Mouse (Mus musculus): ENCODE results near the gene Fam189a1.

The Fam189a1 gene

DNA sequence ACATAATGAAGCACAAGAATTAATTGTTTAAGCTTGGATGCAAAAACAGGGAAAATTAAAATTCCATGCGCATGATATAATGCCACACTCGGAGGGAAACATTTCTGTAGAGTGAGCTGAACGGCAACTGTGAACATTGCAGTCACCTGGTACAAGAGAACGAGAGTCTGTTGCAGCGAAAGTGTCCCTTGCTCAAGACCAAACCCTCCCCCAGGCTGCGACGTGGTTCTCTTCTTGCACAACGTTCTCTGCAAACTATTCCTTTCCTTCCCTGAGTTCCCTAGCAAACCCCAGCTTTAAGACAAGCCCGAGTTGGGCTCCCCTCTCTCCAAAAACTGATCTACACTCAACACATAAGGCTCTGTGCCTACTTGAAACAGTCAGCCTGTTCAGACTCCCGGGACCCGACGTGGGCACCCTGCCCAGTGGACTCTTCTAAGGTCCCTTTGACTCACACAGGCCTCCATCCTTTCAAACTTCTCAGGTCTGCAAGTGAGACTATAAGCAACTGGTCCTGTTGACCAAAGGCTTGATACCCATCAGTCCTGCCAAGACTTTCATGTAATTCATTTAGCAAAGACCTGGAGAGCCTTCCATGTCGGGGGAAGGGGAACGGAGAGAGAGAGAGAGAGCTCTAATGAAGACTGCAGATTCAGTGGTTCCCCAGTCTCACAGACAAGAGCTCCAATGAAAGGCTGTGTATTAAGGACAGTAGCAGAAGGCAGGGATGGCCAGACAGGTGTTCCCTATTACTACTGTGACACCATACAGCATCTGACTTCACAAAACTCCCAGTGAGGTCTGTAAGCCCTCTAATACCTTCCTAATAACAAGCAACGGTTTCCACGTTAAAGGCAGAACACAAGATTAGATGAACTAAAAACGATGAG is 51.9 kb downstream of the Fam189a1 start:
- in situ Hi-C loops (cut with MboI, MseI), result no loop called here

DNA sequence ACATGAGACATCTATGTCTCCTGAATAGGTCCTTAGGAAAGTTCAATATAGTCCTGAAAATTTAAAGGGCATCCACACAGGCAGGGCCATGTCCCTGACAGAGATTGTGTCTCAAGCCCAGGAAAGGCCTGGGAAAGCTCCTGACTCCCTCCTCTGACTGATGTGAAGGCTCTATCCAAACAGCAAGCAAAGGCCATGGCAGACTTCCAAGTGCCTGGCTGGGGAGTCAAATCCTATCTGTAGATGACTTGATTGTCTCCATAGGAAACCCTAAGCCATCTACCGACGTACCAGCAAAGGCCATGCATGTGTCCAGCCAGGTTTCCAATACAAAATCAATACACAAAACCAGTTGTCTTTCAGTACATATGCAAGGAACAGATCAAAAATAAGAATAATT is 54.7 kb downstream of the Fam189a1 start:
- in situ Hi-C loops (cut with MboI, MseI), result no loop called here

DNA sequence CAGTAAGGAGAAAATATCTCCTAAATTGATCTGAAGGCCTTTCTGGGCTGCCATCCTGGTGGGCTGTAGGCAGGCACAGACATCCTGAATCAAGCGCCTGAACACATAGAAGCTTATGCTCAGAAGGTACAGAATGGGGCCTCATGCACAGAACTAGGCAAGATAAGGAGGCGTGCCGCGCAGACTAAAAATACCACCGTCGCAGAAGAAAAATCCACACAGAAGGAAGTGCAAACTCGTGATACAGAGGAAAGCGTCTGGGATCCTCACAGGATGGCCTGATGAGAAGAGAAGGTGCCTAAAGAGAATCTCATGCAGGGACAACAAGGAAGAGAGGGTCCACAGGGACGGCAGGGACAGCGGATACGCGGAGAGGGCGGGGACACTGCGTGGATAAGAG is 58.7 kb downstream of the Fam189a1 start:
- in situ Hi-C loops (cut with MboI, MseI), result no loop called here

DNA sequence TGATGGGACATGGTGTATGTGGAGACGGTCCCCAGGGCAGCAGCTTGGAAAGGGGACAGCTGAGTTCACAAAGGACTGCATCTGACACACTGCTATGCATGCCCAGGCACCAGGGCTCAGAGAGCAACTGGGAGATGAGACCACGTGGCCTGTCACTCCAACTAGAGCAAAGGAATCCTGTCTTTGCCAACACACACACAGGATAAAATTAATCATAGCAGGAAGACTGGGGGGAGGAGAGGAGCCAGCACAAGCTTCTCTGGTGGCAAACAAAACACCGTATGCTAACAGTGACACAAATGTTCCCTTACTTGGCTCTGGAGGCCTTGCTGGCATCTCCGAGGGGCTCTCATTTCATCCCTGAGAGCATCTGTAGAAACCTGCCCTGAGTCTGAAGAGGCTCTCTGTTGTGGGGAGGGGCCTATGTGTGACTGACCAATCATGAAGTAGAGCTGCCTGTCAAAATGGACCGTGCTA is 60.7 kb downstream of the Fam189a1 start:
- in situ Hi-C loops (cut with MboI, MseI), result no loop called here

DNA sequence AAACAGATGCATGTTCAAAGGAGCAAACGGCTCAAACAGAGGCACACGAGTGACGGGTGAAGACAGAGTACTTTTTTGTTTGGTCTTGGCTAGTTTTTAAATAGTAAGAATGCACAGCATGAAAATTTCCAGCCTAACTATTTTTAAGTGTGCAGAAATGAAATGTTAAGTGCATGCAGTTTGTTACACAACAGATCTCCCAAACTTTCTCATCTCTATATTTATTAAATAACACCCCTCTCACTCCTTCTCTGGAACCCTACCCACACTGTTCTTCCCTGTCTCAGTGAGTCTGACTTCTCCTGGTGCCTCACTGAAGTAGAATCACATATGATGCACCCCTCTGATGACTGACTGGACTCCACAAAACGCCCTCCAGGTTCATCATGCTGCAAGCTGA is 63.1 kb downstream of the Fam189a1 start:
- in situ Hi-C loops (cut with MboI, MseI), result no loop called here

DNA sequence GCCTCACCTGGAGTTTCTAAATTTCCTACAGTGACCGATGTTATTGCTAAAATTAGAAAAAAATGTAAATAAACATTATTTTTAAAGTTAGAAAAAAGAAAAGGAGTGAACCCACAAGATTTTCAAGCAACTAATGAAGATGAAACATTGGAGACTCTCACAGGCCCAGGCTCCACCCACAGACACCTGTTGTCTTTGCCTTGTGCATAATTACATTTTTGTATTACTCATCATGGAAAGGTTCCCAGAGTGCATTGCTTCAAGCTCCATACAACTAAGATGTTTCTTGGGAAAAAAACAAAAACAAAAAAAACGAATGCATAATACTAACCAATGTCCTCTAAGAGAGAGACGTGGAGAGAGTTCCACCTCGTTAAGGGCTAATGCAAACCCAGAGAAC is 64.9 kb downstream of the Fam189a1 start:
- in situ Hi-C loops (cut with MboI, MseI), result no loop called here

DNA sequence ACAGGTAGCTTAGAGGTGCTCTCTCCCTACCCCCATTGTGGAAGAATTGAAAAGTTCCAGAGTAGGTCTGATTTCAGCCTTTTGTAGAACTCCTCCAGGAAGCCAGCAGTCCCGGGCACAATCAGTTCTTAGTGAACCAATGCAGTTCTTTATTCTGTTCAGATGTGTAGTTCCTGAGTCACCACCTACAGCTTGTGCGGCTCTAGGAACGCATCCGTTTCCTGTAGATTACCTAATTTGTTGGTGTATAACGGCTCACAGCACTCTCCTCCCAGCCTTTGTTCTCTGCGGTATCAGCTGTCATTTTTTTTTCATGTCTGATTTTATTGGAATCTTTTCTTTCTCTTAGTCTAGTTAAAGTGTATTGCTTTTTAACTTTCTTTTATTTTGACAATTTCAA is 70.4 kb downstream of the Fam189a1 start:
- in situ Hi-C loops (cut with MboI, MseI), result no loop called here

DNA sequence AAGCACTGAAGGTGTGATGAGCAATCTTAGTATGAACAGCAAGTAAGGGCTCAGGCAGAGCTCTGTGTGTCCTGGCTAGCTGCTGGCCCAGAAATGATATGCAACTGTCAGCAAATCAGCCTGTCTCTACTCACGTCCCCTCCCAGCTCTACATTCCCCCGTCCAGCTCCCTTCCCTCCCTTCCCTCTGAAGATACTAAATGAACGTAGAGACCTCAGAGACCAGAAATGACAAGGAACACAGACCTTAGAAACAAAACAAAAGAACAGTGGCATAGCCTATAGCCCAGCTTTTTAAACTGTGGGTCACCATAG is 73.6 kb downstream of the Fam189a1 start:
- in situ Hi-C loops (cut with MboI, MseI), result no loop called here

DNA sequence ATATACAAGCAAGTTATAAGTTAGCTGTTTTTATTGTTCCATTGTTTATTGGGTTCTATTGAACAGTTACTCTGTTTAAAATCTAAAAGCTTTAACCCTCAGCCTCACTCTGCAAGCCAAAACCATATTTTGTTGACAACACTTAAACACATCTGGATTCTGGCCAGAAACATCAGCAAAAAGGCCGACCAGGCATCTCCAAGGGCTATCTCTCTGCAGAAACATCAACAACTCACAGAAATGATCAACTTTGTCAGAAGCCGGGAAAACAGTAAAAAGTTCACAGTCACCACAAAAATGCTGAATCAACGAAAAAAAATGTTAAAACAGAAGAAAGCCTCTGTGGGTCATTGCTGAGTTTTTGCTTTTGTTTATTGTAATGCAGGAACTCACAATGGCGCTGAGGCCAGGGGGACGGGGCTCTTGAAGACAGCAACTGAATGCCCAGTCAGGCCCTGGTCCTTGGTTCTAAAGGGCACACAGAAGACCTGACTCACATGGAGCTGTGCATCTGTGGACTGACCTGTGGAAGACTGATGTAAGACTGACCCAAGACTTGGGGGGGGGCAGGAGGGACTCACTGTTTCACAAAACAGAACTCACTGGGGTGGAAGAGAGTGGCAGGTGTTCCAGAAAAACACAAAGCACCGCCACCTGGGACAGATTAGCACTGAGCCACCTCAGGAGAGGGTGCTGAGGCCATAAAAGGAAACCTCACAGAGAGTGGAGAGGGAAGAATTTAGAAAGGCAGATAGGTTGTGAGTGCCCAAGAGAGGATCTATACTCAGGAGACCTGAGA is 74.2 kb downstream of the Fam189a1 start:
- in situ Hi-C loops (cut with MboI, MseI), result no loop called here

DNA sequence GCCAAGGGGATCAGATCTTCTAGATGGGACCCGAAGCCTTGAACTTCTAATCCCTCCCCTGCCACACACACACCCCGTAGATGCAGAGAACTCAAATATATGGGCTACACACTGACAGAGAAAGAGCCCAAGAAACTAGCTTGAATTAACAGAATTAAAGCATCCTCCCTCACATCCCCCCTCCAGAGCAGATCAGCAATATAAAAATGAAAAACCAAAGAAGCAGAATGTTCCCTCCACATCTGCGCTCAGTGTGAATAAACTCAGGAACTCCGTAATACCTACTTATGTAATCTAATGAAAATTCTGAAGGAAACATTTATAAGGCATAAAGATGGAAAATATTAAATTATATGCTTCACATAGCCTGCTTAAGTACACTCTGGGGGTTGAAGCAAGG is 80.2 kb downstream of the Fam189a1 start:
- in situ Hi-C loops (cut with MboI, MseI), result no loop called here

DNA sequence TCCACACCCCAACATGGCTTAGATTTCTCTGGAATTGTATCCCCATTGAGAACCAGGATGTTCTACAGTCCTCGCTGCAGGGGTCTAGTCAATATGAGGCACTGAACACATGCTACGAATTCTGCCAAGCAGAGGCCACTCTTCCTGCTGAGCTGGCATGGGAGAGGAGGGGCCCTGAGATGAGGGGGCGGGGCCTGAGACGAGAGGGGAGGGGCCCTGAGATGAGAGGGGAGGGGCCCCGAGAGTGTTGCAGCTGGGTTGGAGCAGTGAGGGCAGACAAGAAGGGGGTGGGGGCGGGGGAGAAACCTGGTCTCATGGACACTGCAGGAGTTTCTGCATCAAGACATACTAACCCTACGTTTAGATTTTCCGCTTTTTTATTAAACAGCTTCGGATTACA is 82.2 kb downstream of the Fam189a1 start:
- in situ Hi-C loops (cut with MboI, MseI), result no loop called here

DNA sequence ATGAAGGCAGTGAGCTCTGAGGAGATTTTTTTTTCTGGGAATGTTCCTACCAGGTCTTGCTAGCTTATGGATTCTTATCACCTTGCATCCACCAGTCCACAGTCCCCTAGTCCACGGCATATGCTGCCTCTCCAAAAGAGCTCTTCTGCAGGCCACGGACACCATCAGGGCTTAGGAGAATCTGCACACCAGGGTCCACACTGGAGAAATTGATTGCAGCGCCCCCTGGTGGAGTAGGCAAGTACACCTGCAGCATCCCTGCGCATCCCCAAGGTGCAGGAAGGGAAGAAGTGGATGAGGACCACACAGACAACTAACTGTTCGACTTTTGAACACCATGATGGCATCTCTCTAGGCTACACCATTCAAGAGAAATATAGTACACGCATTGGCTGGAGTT is 82.8 kb downstream of the Fam189a1 start:
- in situ Hi-C loops (cut with MboI, MseI), result no loop called here

DNA sequence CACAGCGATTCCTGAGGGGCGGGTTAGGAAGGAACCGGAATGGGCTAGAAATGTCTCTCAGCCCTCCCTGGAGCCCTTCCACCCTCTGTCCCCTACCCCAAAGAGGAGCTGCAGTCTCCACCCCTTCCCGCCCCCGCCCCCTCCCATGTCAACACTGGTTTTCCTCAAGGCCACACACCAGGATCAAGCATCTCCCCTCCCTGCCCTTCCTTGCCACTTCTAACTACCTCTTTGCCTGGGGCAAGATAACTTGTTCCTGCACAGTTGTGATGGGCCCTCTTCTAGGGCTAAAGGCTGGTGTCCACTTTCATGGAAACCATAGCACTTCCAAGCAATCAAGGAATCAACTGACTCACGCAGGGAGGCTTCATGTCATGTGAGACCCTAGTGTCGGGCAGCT is 90.2 kb downstream of the Fam189a1 start:
- in situ Hi-C loops (cut with MboI, MseI), result no loop called here

DNA sequence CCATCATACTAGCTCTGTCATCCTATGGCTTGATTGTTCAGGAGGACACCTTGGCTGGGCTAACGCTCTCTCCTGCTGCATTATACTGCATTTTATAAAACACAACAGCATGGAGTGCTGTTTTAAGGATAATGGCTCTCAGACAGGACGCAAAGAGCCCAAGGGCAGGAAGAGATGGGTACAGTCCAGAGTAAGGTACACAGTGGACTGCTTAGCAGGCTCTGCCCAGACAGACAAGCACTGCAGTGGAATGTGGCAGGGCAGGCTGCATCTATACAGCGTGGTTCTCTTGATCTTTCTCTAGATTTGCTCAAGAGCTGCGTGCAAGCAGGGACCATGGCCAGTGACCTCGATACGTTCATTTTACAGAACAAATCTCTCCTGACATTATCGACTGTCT is 90.9 kb downstream of the Fam189a1 start:
- in situ Hi-C loops (cut with MboI, MseI), result no loop called here

DNA sequence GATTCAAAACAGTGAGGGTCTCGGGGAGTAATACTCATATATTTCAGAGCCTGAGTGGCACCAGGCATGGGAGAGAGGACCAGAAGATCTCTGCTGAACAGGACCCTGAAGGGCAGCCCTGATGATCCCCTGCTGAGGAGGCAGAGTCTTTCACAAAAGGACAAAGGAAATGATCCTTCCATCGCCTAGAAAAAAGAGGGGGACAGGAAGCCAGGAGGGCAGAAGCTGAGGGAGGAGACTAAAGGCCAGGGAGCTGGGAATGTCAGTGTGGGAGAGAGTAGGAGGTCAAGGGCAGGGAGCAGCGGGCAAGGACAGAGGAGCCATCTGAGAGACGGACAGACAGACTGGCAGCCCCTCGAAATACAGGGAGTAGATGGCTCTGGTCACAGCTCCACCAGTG is 91.7 kb downstream of the Fam189a1 start:
- in situ Hi-C loops (cut with MboI, MseI), result no loop called here

DNA sequence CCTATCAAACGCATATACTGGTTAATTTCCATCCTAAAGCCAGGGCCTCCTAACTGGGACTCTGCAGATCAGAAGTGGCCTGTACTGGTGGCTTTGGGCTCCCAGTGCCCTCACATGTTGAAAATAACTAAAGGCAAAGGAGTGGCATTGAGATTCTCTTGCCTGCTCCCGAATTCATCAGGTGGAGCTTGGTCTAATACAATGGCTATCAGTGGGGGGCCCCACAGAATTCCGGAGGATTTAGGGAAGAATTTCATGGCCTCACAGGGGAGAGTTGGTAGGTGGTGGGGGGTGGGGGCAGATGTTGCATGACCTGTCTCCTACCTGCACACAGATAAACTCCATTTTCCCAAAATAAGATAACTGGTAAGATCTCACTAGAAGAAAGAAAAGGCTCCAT is 92.3 kb downstream of the Fam189a1 start:
- in situ Hi-C loops (cut with MboI, MseI), result no loop called here

DNA sequence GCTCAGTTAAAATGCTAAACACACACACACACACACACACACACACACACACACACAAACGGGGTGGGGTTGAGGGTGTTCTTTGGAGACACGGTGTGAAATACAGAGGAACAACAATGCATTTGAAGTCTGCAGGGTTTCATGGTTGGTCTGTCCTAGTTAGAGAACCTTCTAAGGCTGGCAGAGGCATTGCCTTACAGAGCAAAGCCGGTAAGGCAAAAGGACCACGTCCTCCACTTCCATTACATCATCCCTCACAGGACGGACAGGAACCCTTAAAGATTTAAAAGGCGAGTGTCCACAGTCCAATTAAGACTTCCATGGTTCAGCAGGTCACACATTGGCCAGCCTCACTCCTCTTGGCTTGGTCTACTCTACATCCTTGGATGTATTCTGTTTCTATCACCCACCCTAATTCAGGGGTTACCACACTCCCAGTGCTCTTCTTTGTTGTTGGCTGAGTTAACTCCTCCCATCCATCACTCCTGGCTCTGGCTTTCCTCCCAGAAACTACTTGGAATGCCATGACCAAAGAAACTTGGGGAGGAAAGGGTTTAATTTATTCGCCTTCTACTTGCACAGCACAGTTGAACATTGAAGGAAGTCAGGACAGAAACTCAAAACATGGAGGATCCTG is 96.1 kb downstream of the Fam189a1 start:
- in situ Hi-C loops (cut with MboI, MseI), result no loop called here

DNA sequence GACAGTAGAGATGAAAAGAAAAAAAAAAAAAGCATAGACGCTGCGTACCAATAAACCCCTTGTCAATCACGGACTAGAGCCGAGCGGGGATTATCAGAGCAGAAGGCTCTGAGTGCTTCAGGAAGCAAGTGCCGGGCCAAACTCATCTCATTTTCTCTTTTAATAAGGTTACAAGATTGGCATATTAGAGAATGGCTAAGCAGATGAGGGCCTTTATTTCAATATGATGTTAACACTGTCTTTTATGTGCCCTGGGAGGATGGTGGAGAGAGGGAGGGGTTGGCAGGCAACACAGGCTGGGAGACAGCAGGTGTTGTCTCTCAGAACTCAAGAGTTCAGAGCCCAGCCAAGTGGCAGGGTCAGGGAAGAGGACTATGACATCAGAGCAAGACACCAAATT is 99.5 kb downstream of the Fam189a1 start:
- in situ Hi-C loops (cut with MboI, MseI), result no loop called here

DNA sequence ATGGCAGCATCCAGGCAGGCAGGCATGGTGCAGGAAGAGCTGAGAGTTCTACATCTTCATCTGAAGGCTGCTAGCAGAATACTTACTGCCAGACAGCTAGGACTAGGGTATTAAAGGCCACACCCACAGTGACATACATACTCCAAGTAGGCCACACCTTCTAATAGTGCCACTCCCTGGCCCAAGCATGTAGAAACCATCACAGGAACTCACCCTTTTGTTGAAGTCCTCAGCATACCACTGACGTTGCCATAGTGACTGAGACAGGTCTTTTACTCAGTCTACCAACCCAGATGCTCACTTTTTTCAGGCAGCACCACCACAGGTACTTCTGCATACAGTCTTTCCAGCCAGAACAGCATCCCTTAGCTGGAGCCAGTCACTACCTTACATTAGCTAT is 104.4 kb downstream of the Fam189a1 start:
- in situ Hi-C loops (cut with MboI, MseI), result no loop called here

DNA sequence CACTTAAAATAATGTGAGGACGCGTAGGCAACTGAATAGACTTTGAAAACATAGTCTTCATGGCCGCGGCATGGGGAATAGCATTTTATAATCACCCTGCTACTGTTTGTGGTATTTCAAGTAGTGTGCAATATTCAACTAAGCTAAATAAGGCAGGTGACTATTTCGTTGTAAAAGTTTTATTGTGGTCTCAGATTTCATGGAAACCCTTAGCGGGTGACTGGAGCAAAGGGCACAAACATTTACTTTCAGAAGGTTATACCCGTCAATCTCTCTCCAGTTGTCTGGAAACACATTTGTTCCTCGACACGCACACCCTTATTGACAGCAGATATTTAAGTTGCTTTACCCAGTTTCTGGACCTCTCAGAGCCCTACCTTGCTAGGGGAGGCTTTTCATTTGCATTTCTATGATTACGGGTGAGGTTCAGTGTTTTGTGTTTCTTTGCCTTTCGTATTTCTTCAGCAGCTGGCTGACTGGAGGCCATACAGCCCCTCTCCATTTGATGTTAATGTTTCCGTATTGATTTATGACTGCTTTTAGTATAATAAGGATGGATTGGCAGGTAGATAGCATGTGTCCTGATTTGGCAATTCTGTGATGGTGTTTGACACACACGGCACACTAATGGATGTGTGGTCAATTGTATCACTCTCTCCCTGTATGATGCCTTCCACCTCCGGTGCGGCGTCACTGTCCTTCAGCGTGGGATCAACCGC is 107.0 kb downstream of the Fam189a1 start:
- in situ Hi-C loops (cut with MboI, MseI), result no loop called here

DNA sequence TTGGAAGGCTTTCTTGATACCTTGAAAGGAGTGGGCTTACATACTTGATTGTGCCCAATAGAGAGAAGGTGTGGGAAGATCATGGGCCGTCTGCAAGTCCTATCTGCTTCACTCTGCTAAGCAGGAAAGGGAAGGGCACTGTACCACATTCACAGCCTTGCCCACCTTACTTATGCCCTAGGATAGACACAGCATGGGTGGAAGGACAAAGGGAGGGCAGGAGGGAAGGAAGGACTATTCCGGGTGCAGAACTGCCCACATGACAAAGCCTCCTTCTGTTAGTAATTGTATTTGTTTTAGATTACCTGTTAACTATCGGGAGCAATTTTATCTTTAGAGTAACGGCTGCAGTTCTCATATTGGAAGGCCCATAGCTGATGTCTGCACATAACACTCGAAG is 108.7 kb downstream of the Fam189a1 start:
- in situ Hi-C loops (cut with MboI, MseI), result no loop called here

DNA sequence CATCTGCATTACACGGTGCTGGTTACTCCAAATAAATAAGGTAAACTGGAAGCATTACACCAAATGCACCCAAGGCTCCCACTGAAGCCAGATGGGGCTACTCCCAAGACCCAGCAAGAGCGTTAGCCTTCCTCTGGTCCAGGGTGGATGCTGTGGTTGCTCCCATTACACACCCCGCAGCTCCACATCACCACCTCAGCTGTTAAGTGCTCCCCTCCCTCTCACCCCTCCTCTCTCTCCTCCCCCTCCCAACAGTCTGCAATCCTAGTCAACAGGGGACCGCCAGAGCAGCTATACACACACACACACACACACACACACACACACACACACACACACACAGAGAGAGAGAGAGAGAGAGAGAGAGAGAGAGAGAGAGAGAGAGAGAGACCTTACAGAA is 109.7 kb downstream of the Fam189a1 start:
- in situ Hi-C loops (cut with MboI, MseI), result no loop called here
